Mouse (Mus musculus): Measurements from ENCODE around the gene Zic4. TPM values are rescaled to one million over a fixed set of nuclear protein-coding genes. Genes with fewer than 3 reads are reported as not detected.
A peak's percentile ranks its signal among the peaks of the same experiment; 100 is the strongest.

The Zic4 gene
- polyA plus RNA-seq, 1 experiment from 2014 or later, result 47.8 TPM

DNA sequence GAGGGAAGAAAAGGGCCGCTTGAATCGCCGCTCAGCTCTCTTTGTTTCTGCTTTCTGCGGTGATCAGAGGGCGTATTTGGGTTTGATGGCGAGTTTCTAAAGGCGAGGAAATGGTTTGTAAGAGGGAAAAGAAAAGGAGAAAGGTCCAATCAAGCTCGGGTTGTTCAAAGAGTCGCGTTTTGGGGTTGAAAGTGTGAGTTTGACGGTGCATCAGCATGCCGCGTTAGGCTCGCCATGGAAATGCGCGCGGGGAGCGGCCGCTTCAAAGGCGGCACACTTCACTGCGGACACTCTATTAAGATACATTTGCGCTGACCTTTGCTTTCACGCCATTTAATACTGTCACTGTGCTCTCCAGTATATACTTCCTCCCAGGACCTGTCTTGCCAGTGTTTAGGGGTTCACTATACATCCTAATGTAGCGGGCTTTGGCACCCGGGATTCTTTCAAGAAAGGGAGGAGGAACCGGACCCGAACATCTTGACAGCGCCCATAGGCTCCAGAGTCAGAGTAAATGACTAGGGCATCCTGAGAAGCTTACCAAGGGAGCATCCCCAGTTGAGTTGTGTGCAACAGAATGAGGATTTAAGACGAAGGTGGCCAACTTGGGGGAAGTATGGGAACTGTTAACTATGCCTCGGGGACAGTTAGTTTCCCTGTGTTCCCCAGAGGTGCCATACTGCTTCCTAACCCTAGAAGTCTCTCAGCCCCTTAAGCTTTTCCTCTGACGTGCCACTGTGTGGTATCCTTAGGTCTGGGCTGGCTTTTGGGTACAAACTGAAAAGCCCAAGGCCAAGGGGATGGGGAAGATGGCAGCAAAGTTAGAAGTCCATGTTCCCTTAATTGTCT is 24.9 kb downstream of the Zic4 start:
- no peaks in the 10 kb centered on the region for H3K4me1 ChIP-seq (replicated peaks; ENCODE audit: control insufficient read depth, insufficient read depth, low read length)
- no peak for DNase-seq (ENCODE audit: low spot score)
- H3K27ac ChIP-seq, result peak overlapping the region; percentile 93
- no peak for ATAC-seq (ENCODE audit: low FRiP score)
- WGBS, result 2% methylated on average over 31 of the region's 31 CpGs
- H3K9ac ChIP-seq, result peak overlapping the region; percentile 48
- no peaks in the 10 kb centered on the region for H3K9me3 ChIP-seq (ENCODE audit: control insufficient read depth, low read length)
- H3K36me3 ChIP-seq (replicated peaks; ENCODE audit: control insufficient read depth, insufficient read depth), result no peaks in the 10 kb centered on the region
- H3K4me3 ChIP-seq (replicated peaks; ENCODE audit: low read length), result peak overlapping the region; percentile 12; the same call in 1 of the 2 replicates
- H3K4me2 ChIP-seq (replicated peaks), result peak overlapping the region; percentile 47
- peaks cover 89% of the 10 kb centered on the region for H3K27me3 ChIP-seq (ENCODE audit: control insufficient read depth, insufficient read depth, low read length)

DNA sequence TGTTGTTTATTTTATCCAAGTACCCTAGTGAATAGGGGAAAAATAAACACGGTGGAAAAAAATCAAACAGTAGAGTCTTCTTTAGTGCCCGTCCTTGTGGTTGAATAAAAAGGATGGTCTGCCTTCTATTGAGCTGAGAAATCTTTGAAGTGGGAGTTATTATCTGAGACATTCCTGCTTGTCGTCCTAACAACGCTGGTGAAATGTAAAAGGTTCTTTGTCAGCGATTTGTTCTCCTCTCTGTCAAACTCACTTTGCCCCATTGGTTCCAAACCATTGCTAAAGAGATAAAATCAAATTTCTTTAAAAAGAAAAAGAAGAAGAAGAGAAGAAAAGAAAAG is 25.5 kb downstream of the Zic4 start:
- peak overlapping the region; percentile 93 for H3K27ac ChIP-seq
- peaks cover 95% of the 10 kb centered on the region for H3K27me3 ChIP-seq (ENCODE audit: control insufficient read depth, insufficient read depth, low read length)
- peak overlapping the region; percentile 47 for H3K4me2 ChIP-seq (replicated peaks)
- H3K9ac ChIP-seq, result peak overlapping the region; percentile 48
- H3K9me3 ChIP-seq (ENCODE audit: control insufficient read depth, low read length), result no peaks in the 10 kb centered on the region
- no peaks in the 10 kb centered on the region for H3K4me1 ChIP-seq (replicated peaks; ENCODE audit: control insufficient read depth, insufficient read depth, low read length)
- no peak for ATAC-seq (ENCODE audit: low FRiP score)
- DNase-seq (ENCODE audit: low spot score), result no peak
- H3K36me3 ChIP-seq (replicated peaks; ENCODE audit: control insufficient read depth, insufficient read depth), result no peaks in the 10 kb centered on the region
- no peak overlapping the region for H3K4me3 ChIP-seq (replicated peaks; ENCODE audit: low read length)
- WGBS, result 6% methylated on average over 5 of the region's 5 CpGs

- H3K4me2 ChIP-seq (replicated peaks), result peak overlapping the region; percentile 47
- no peak overlapping the region for H3K4me3 ChIP-seq (replicated peaks; ENCODE audit: low read length)
- H3K9ac ChIP-seq, result no peak overlapping the region; the same call in 1 of the 2 replicates
- H3K9me3 ChIP-seq (ENCODE audit: control insufficient read depth, low read length), result no peaks in the 10 kb centered on the region
- peaks cover 99% of the 10 kb centered on the region for H3K27me3 ChIP-seq (ENCODE audit: control insufficient read depth, insufficient read depth, low read length)
- WGBS, result 7% methylated on average over 4 of the region's 4 CpGs
- peak overlapping the region; percentile 93 for H3K27ac ChIP-seq
- no peaks in the 10 kb centered on the region for H3K4me1 ChIP-seq (replicated peaks; ENCODE audit: control insufficient read depth, insufficient read depth, low read length)
- DNase-seq (ENCODE audit: low spot score) (no peak), ATAC-seq (ENCODE audit: low FRiP score) (no peak)
- H3K36me3 ChIP-seq (replicated peaks; ENCODE audit: control insufficient read depth, insufficient read depth), result no peaks in the 10 kb centered on the region
Measured at GRCm38 (mm10) chr9:91388173-91388572, 26.0 kb downstream of the Zic4 start.

DNA sequence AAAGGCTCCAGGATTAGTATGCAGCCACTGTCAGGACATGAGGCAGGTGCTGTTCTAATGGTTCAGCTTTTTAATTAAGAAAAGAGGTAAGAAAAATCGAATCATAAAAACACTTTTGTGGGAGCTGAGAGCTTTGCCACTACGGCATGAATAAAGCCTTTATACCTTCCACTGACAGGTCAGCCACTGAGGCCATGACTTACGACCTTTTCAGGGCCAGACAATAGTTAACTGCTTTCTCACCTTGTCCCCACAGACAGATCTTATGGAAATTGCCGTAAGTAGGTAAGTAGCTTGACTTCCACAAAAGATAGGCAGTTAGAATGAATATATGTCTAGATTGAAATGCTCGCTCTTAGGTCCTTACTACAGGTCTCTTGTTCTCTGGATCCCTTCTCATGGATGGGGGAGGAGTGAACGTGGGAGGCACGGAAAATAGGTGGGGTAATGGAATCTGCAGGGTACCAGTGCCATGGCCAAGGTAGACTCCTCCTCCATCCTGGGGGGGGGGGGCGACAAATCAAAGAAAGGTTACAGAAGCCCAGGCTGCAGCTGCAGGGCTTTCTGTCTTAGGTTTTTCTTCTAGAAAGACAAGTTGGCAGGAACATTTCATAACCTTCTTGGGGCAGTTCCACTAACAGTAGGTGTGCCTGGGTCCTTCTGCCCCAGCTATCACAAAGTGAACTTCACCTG is 31.3 kb downstream of the Zic4 start:
- Histone ChIP-seq H3K27ac (peak overlapping the region; percentile 6; the same call in 1 of the 2 replicates), H3K27me3 (ENCODE audit: control insufficient read depth, insufficient read depth, low read length) (peaks cover 97% of the 10 kb centered on the region), H3K36me3 (replicated peaks; ENCODE audit: control insufficient read depth, insufficient read depth) (no peaks in the 10 kb centered on the region), H3K4me2 (replicated peaks) (no peak overlapping the region), H3K9ac (no peak overlapping the region), H3K4me1 (replicated peaks; ENCODE audit: control insufficient read depth, insufficient read depth, low read length) (no peaks in the 10 kb centered on the region), H3K9me3 (ENCODE audit: control insufficient read depth, low read length) (no peaks in the 10 kb centered on the region), H3K4me3 (replicated peaks; ENCODE audit: low read length) (no peak overlapping the region)
- DNase-seq (ENCODE audit: low spot score) (no peak), ATAC-seq (ENCODE audit: low FRiP score) (no peak)
- WGBS, result 12% methylated on average over 8 of the region's 8 CpGs

- WGBS, result 4% methylated on average over 14 of the region's 14 CpGs
- ATAC-seq (ENCODE audit: low FRiP score) (no peak; the same call in 1 of the 2 replicates), DNase-seq (ENCODE audit: low spot score) (no peak)
- H3K27me3 ChIP-seq (ENCODE audit: control insufficient read depth, insufficient read depth, low read length), result peaks cover 96% of the 10 kb centered on the region
- no peak overlapping the region for H3K9ac ChIP-seq
- no peak overlapping the region for H3K4me2 ChIP-seq (replicated peaks)
- H3K27ac ChIP-seq, result peak overlapping the region; percentile 6; the same call in 1 of the 2 replicates
- H3K4me1 ChIP-seq (replicated peaks; ENCODE audit: control insufficient read depth, insufficient read depth, low read length), result no peaks in the 10 kb centered on the region
- no peaks in the 10 kb centered on the region for H3K36me3 ChIP-seq (replicated peaks; ENCODE audit: control insufficient read depth, insufficient read depth)
- no peak overlapping the region for H3K4me3 ChIP-seq (replicated peaks; ENCODE audit: low read length)
- H3K9me3 ChIP-seq (ENCODE audit: control insufficient read depth, low read length), result no peaks in the 10 kb centered on the region
Measured at GRCm38 (mm10) chr9:91394211-91394646, 32.0 kb downstream of the Zic4 start.

- Histone ChIP-seq H3K9me3 (ENCODE audit: control insufficient read depth, low read length) (no peaks in the 10 kb centered on the region), H3K27me3 (ENCODE audit: control insufficient read depth, insufficient read depth, low read length) (peaks cover 96% of the 10 kb centered on the region), H3K9ac (no peak overlapping the region), H3K4me2 (replicated peaks) (no peak overlapping the region; the same call in 1 of the 2 replicates), H3K27ac (peak overlapping the region; percentile 4; the same call in 1 of the 2 replicates), H3K4me3 (replicated peaks; ENCODE audit: low read length) (no peak overlapping the region), H3K36me3 (replicated peaks; ENCODE audit: control insufficient read depth, insufficient read depth) (no peaks in the 10 kb centered on the region), H3K4me1 (replicated peaks; ENCODE audit: control insufficient read depth, insufficient read depth, low read length) (no peaks in the 10 kb centered on the region)
- no peak for ATAC-seq (ENCODE audit: low FRiP score)
- WGBS, result 5% methylated on average over 14 of the region's 14 CpGs
- no peak for DNase-seq (ENCODE audit: low spot score)
Measured at GRCm38 (mm10) chr9:91395066-91395772, 33.0 kb downstream of the Zic4 start.

GRCm38 (mm10) chr9:91399976-91400375 is 37.8 kb downstream of the Zic4 start:
- 26% methylated on average over 7 of the region's 7 CpGs for WGBS
- Histone ChIP-seq H3K4me2 (replicated peaks) (no peak overlapping the region), H3K36me3 (replicated peaks; ENCODE audit: control insufficient read depth, insufficient read depth) (no peaks in the 10 kb centered on the region), H3K4me3 (replicated peaks; ENCODE audit: low read length) (no peak overlapping the region), H3K9me3 (ENCODE audit: control insufficient read depth, low read length) (no peaks in the 10 kb centered on the region), H3K27me3 (ENCODE audit: control insufficient read depth, insufficient read depth, low read length) (peaks cover 98% of the 10 kb centered on the region), H3K9ac (no peak overlapping the region), H3K4me1 (replicated peaks; ENCODE audit: control insufficient read depth, insufficient read depth, low read length) (no peaks in the 10 kb centered on the region), H3K27ac (no peak overlapping the region)
- no peak for ATAC-seq (ENCODE audit: low FRiP score)
- DNase-seq (ENCODE audit: low spot score), result no peak

GRCm38 (mm10) chr9:91400482-91401093 is 38.4 kb downstream of the Zic4 start:
- Histone ChIP-seq H3K9ac (no peak overlapping the region), H3K27ac (no peak overlapping the region), H3K4me3 (replicated peaks; ENCODE audit: low read length) (no peak overlapping the region), H3K9me3 (ENCODE audit: control insufficient read depth, low read length) (no peaks in the 10 kb centered on the region), H3K4me1 (replicated peaks; ENCODE audit: control insufficient read depth, insufficient read depth, low read length) (no peaks in the 10 kb centered on the region), H3K36me3 (replicated peaks; ENCODE audit: control insufficient read depth, insufficient read depth) (no peaks in the 10 kb centered on the region), H3K27me3 (ENCODE audit: control insufficient read depth, insufficient read depth, low read length) (peaks cover 98% of the 10 kb centered on the region), H3K4me2 (replicated peaks) (no peak overlapping the region)
- ATAC-seq (ENCODE audit: low FRiP score), result 0 out of 2 replicates have a peak, but pooled peaks have one; percentile 41
- WGBS, result 8% methylated on average over 8 of the region's 8 CpGs
- no peak for DNase-seq (ENCODE audit: low spot score)

Measured in hindbrain, embryonic 14.5 days (tissue).